Mouse (Mus musculus): ENCODE measurements around the gene Pacrg. TPM values are rescaled to one million over a fixed set of nuclear protein-coding genes. Genes with fewer than 3 reads are reported as not detected.

Gene Pacrg
- total RNA-seq, 1 experiment from 2014 or later = not detected

- ATAC-seq (replicated peaks; ENCODE audit: insufficient number of reproducible peaks, low FRiP score, low TSS enrichment, poor library complexity, severe bottlenecking) = no peak
These were observed 82.7 kb downstream of the Pacrg start for GRCm38 (mm10) chr17:10757455-10757854.

- no peak for ATAC-seq (replicated peaks; ENCODE audit: insufficient number of reproducible peaks, low FRiP score, low TSS enrichment, poor library complexity, severe bottlenecking)
These were observed 95.2 kb downstream of the Pacrg start for GRCm38 (mm10) chr17:10744709-10745461.

- ATAC-seq (replicated peaks; ENCODE audit: insufficient number of reproducible peaks, low FRiP score, low TSS enrichment, poor library complexity, severe bottlenecking) = peak; percentile 70
These were observed 100.0 kb downstream of the Pacrg start for GRCm38 (mm10) chr17:10740083-10740482.

GRCm38 (mm10) chr17:10737966-10738365 is 102.1 kb downstream of the Pacrg start:
- ATAC-seq (replicated peaks; ENCODE audit: insufficient number of reproducible peaks, low FRiP score, low TSS enrichment, poor library complexity, severe bottlenecking) = 0 out of 2 replicates have a peak, but pooled peaks have one; percentile 27

GRCm38 (mm10) chr17:10734733-10735132 is 105.4 kb downstream of the Pacrg start:
- ATAC-seq (replicated peaks; ENCODE audit: insufficient number of reproducible peaks, low FRiP score, low TSS enrichment, poor library complexity, severe bottlenecking) = no peak

- ATAC-seq (replicated peaks; ENCODE audit: insufficient number of reproducible peaks, low FRiP score, low TSS enrichment, poor library complexity, severe bottlenecking) = no peak
These were observed 107.6 kb downstream of the Pacrg start for GRCm38 (mm10) chr17:10732303-10733048.

GRCm38 (mm10) chr17:10724853-10725252 is 115.3 kb downstream of the Pacrg start:
- ATAC-seq (replicated peaks; ENCODE audit: insufficient number of reproducible peaks, low FRiP score, low TSS enrichment, poor library complexity, severe bottlenecking) = peak; percentile 94

- ATAC-seq (replicated peaks; ENCODE audit: insufficient number of reproducible peaks, low FRiP score, low TSS enrichment, poor library complexity, severe bottlenecking) = no peak
These were observed 118.5 kb downstream of the Pacrg start for GRCm38 (mm10) chr17:10721562-10721961.

- no peak for ATAC-seq (replicated peaks; ENCODE audit: insufficient number of reproducible peaks, low FRiP score, low TSS enrichment, poor library complexity, severe bottlenecking)
These were observed 123.0 kb downstream of the Pacrg start for GRCm38 (mm10) chr17:10717148-10717547.

- ATAC-seq (replicated peaks; ENCODE audit: insufficient number of reproducible peaks, low FRiP score, low TSS enrichment, poor library complexity, severe bottlenecking) = no peak
These were observed 137.3 kb downstream of the Pacrg start for GRCm38 (mm10) chr17:10702781-10703180.

- ATAC-seq (replicated peaks; ENCODE audit: insufficient number of reproducible peaks, low FRiP score, low TSS enrichment, poor library complexity, severe bottlenecking) = no peak
These were observed 142.1 kb downstream of the Pacrg start for GRCm38 (mm10) chr17:10698041-10698440.

- no peak for ATAC-seq (replicated peaks; ENCODE audit: insufficient number of reproducible peaks, low FRiP score, low TSS enrichment, poor library complexity, severe bottlenecking)
These were observed 144.7 kb downstream of the Pacrg start for GRCm38 (mm10) chr17:10695421-10695820.

- no peak for ATAC-seq (replicated peaks; ENCODE audit: insufficient number of reproducible peaks, low FRiP score, low TSS enrichment, poor library complexity, severe bottlenecking)
These were observed 163.0 kb downstream of the Pacrg start for GRCm38 (mm10) chr17:10677098-10677497.

- no peak for ATAC-seq (replicated peaks; ENCODE audit: insufficient number of reproducible peaks, low FRiP score, low TSS enrichment, poor library complexity, severe bottlenecking)
These were observed 164.6 kb downstream of the Pacrg start for GRCm38 (mm10) chr17:10675536-10675935.

GRCm38 (mm10) chr17:10675048-10675447 is 165.1 kb downstream of the Pacrg start:
- no peak for ATAC-seq (replicated peaks; ENCODE audit: insufficient number of reproducible peaks, low FRiP score, low TSS enrichment, poor library complexity, severe bottlenecking)

- ATAC-seq (replicated peaks; ENCODE audit: insufficient number of reproducible peaks, low FRiP score, low TSS enrichment, poor library complexity, severe bottlenecking) = no peak
These were observed 178.8 kb downstream of the Pacrg start for GRCm38 (mm10) chr17:10661294-10661693.

- ATAC-seq (replicated peaks; ENCODE audit: insufficient number of reproducible peaks, low FRiP score, low TSS enrichment, poor library complexity, severe bottlenecking) = no peak
These were observed 196.5 kb downstream of the Pacrg start for GRCm38 (mm10) chr17:10643604-10644003.

- no peak for ATAC-seq (replicated peaks; ENCODE audit: insufficient number of reproducible peaks, low FRiP score, low TSS enrichment, poor library complexity, severe bottlenecking)
These were observed 200.3 kb downstream of the Pacrg start for GRCm38 (mm10) chr17:10639816-10640215.

- ATAC-seq (replicated peaks; ENCODE audit: insufficient number of reproducible peaks, low FRiP score, low TSS enrichment, poor library complexity, severe bottlenecking) = no peak
These were observed 204.1 kb downstream of the Pacrg start for GRCm38 (mm10) chr17:10635955-10636470.

GRCm38 (mm10) chr17:10635470-10635869 is 204.6 kb downstream of the Pacrg start:
- no peak for ATAC-seq (replicated peaks; ENCODE audit: insufficient number of reproducible peaks, low FRiP score, low TSS enrichment, poor library complexity, severe bottlenecking)
